Mouse (Mus musculus): ENCODE measurements around the gene Ube4b. TPM values are rescaled to one million over a fixed set of nuclear protein-coding genes. Genes with fewer than 3 reads are reported as not detected.

Gene Ube4b
- polyA plus RNA-seq, 1 experiment from 2014 or later: 49.5 TPM

GRCm38 (mm10) chr4:149354671-149355070, 71.9 kb downstream of the Ube4b start:
- WGBS: 95% methylated on average over 8 of the region's 8 CpGs
- no peak for DNase-seq (ENCODE audit: low spot score)
- peaks cover 44% of the 10 kb centered on the region for H3K36me3 ChIP-seq (ENCODE audit: control insufficient read depth, insufficient read depth, low read length)
- no peak overlapping the region for H3K9ac ChIP-seq (ENCODE audit: low read length)
- H3K4me2 ChIP-seq (ENCODE audit: low read depth, severe bottlenecking): no peak overlapping the region
- no peaks in the 10 kb centered on the region for H3K27me3 ChIP-seq (ENCODE audit: control insufficient read depth, insufficient read depth, low read length)
- H3K9me3 ChIP-seq (ENCODE audit: control insufficient read depth, low read length): no peaks in the 10 kb centered on the region
- H3K4me3 ChIP-seq (ENCODE audit: low read depth, low read length): no peak overlapping the region
- no peak for ATAC-seq (ENCODE audit: insufficient number of reproducible peaks, low FRiP score, low TSS enrichment, low read depth)
- no peak overlapping the region for H3K27ac ChIP-seq (replicated peaks; ENCODE audit: low read depth, low read length)
- H3K4me1 ChIP-seq (ENCODE audit: control insufficient read depth, insufficient read depth, low read length): no peaks in the 10 kb centered on the region

- 91% methylated on average over 8 of the region's 8 CpGs for WGBS
- Histone ChIP-seq H3K36me3 (ENCODE audit: control insufficient read depth, insufficient read depth, low read length) (peaks cover 43% of the 10 kb centered on the region), H3K9me3 (ENCODE audit: control insufficient read depth, low read length) (no peaks in the 10 kb centered on the region), H3K27ac (replicated peaks; ENCODE audit: low read depth, low read length) (no peak overlapping the region), H3K27me3 (ENCODE audit: control insufficient read depth, insufficient read depth, low read length) (no peaks in the 10 kb centered on the region), H3K4me2 (ENCODE audit: low read depth, severe bottlenecking) (no peak overlapping the region), H3K4me3 (ENCODE audit: low read depth, low read length) (no peak overlapping the region), H3K4me1 (ENCODE audit: control insufficient read depth, insufficient read depth, low read length) (no peaks in the 10 kb centered on the region), H3K9ac (ENCODE audit: low read length) (no peak overlapping the region)
- no peak for DNase-seq (ENCODE audit: low spot score)
- ATAC-seq (ENCODE audit: insufficient number of reproducible peaks, low FRiP score, low TSS enrichment, low read depth): no peak
Observed at GRCm38 (mm10) chr4:149351596-149352150, 74.9 kb downstream of the Ube4b start.

GRCm38 (mm10) chr4:149348963-149349362, 77.6 kb downstream of the Ube4b start:
- ATAC-seq (ENCODE audit: insufficient number of reproducible peaks, low FRiP score, low TSS enrichment, low read depth) (no peak), DNase-seq (ENCODE audit: low spot score) (no peak)
- H3K27me3 ChIP-seq (ENCODE audit: control insufficient read depth, insufficient read depth, low read length): no peaks in the 10 kb centered on the region
- H3K4me2 ChIP-seq (ENCODE audit: low read depth, severe bottlenecking): no peak overlapping the region
- no peaks in the 10 kb centered on the region for H3K4me1 ChIP-seq (ENCODE audit: control insufficient read depth, insufficient read depth, low read length)
- WGBS: 81% methylated on average over 5 of the region's 5 CpGs
- no peak overlapping the region for H3K9ac ChIP-seq (ENCODE audit: low read length)
- peaks cover 32% of the 10 kb centered on the region for H3K36me3 ChIP-seq (ENCODE audit: control insufficient read depth, insufficient read depth, low read length)
- H3K9me3 ChIP-seq (ENCODE audit: control insufficient read depth, low read length): no peaks in the 10 kb centered on the region
- H3K27ac ChIP-seq (replicated peaks; ENCODE audit: low read depth, low read length): no peak overlapping the region
- no peak overlapping the region for H3K4me3 ChIP-seq (ENCODE audit: low read depth, low read length)

GRCm38 (mm10) chr4:149345873-149346272, 80.7 kb downstream of the Ube4b start:
- 87% methylated on average over 5 of the region's 5 CpGs for WGBS
- no peak for ATAC-seq (ENCODE audit: insufficient number of reproducible peaks, low FRiP score, low TSS enrichment, low read depth)
- Histone ChIP-seq H3K4me3 (ENCODE audit: low read depth, low read length) (no peak overlapping the region), H3K27me3 (ENCODE audit: control insufficient read depth, insufficient read depth, low read length) (no peaks in the 10 kb centered on the region), H3K36me3 (ENCODE audit: control insufficient read depth, insufficient read depth, low read length) (peaks cover 32% of the 10 kb centered on the region), H3K9me3 (ENCODE audit: control insufficient read depth, low read length) (no peaks in the 10 kb centered on the region), H3K4me1 (ENCODE audit: control insufficient read depth, insufficient read depth, low read length) (no peaks in the 10 kb centered on the region), H3K9ac (ENCODE audit: low read length) (no peak overlapping the region), H3K27ac (replicated peaks; ENCODE audit: low read depth, low read length) (no peak overlapping the region), H3K4me2 (ENCODE audit: low read depth, severe bottlenecking) (no peak overlapping the region)
- DNase-seq (ENCODE audit: low spot score): no peak

GRCm38 (mm10) chr4:149344311-149344710, 82.2 kb downstream of the Ube4b start:
- H3K9me3 ChIP-seq (ENCODE audit: control insufficient read depth, low read length): no peaks in the 10 kb centered on the region
- H3K4me3 ChIP-seq (ENCODE audit: low read depth, low read length): no peak overlapping the region
- H3K27me3 ChIP-seq (ENCODE audit: control insufficient read depth, insufficient read depth, low read length): no peaks in the 10 kb centered on the region
- ATAC-seq (ENCODE audit: insufficient number of reproducible peaks, low FRiP score, low TSS enrichment, low read depth) (no peak), DNase-seq (ENCODE audit: low spot score) (no peak)
- 87% methylated on average over 8 of the region's 8 CpGs for WGBS
- no peak overlapping the region for H3K9ac ChIP-seq (ENCODE audit: low read length)
- H3K4me2 ChIP-seq (ENCODE audit: low read depth, severe bottlenecking): no peak overlapping the region
- H3K36me3 ChIP-seq (ENCODE audit: control insufficient read depth, insufficient read depth, low read length): peaks cover 32% of the 10 kb centered on the region
- H3K27ac ChIP-seq (replicated peaks; ENCODE audit: low read depth, low read length): no peak overlapping the region
- no peaks in the 10 kb centered on the region for H3K4me1 ChIP-seq (ENCODE audit: control insufficient read depth, insufficient read depth, low read length)

GRCm38 (mm10) chr4:149340680-149341079, 85.9 kb downstream of the Ube4b start:
- ATAC-seq (ENCODE audit: insufficient number of reproducible peaks, low FRiP score, low TSS enrichment, low read depth) (no peak), DNase-seq (ENCODE audit: low spot score) (no peak)
- H3K4me2 ChIP-seq (ENCODE audit: low read depth, severe bottlenecking): no peak overlapping the region
- peaks cover 18% of the 10 kb centered on the region for H3K36me3 ChIP-seq (ENCODE audit: control insufficient read depth, insufficient read depth, low read length)
- H3K27ac ChIP-seq (replicated peaks; ENCODE audit: low read depth, low read length): no peak overlapping the region
- no peaks in the 10 kb centered on the region for H3K27me3 ChIP-seq (ENCODE audit: control insufficient read depth, insufficient read depth, low read length)
- no peak overlapping the region for H3K4me3 ChIP-seq (ENCODE audit: low read depth, low read length)
- no peaks in the 10 kb centered on the region for H3K9me3 ChIP-seq (ENCODE audit: control insufficient read depth, low read length)
- WGBS: 83% methylated on average over 2 of the region's 2 CpGs
- no peaks in the 10 kb centered on the region for H3K4me1 ChIP-seq (ENCODE audit: control insufficient read depth, insufficient read depth, low read length)
- no peak overlapping the region for H3K9ac ChIP-seq (ENCODE audit: low read length)

GRCm38 (mm10) chr4:149339426-149340214, 86.9 kb downstream of the Ube4b start:
- H3K4me2 ChIP-seq (ENCODE audit: low read depth, severe bottlenecking): no peak overlapping the region
- WGBS: 85% methylated on average over 5 of the region's 5 CpGs
- H3K27me3 ChIP-seq (ENCODE audit: control insufficient read depth, insufficient read depth, low read length): no peaks in the 10 kb centered on the region
- no peak overlapping the region for H3K9ac ChIP-seq (ENCODE audit: low read length)
- H3K27ac ChIP-seq (replicated peaks; ENCODE audit: low read depth, low read length): no peak overlapping the region
- H3K36me3 ChIP-seq (ENCODE audit: control insufficient read depth, insufficient read depth, low read length): peaks cover 18% of the 10 kb centered on the region
- H3K9me3 ChIP-seq (ENCODE audit: control insufficient read depth, low read length): no peaks in the 10 kb centered on the region
- ATAC-seq (ENCODE audit: insufficient number of reproducible peaks, low FRiP score, low TSS enrichment, low read depth) (no peak), DNase-seq (ENCODE audit: low spot score) (no peak)
- H3K4me3 ChIP-seq (ENCODE audit: low read depth, low read length): no peak overlapping the region
- no peaks in the 10 kb centered on the region for H3K4me1 ChIP-seq (ENCODE audit: control insufficient read depth, insufficient read depth, low read length)

- no peak for ATAC-seq (ENCODE audit: insufficient number of reproducible peaks, low FRiP score, low TSS enrichment, low read depth)
- WGBS: 82% methylated on average over 2 of the region's 2 CpGs
- H3K27ac ChIP-seq (replicated peaks; ENCODE audit: low read depth, low read length): no peak overlapping the region
Observed at GRCm38 (mm10) chr4:149338137-149338536, 88.4 kb downstream of the Ube4b start.

More at GRCm38 (mm10) chr4:149338137-149338536, 88.4 kb downstream of the Ube4b start:
- no peak for DNase-seq (ENCODE audit: low spot score)
- no peaks in the 10 kb centered on the region for H3K4me1 ChIP-seq (ENCODE audit: control insufficient read depth, insufficient read depth, low read length)
- H3K4me2 ChIP-seq (ENCODE audit: low read depth, severe bottlenecking): no peak overlapping the region
- no peaks in the 10 kb centered on the region for H3K9me3 ChIP-seq (ENCODE audit: control insufficient read depth, low read length)
- no peaks in the 10 kb centered on the region for H3K27me3 ChIP-seq (ENCODE audit: control insufficient read depth, insufficient read depth, low read length)
- peaks cover 16% of the 10 kb centered on the region for H3K36me3 ChIP-seq (ENCODE audit: control insufficient read depth, insufficient read depth, low read length)
- H3K9ac ChIP-seq (ENCODE audit: low read length): no peak overlapping the region
- H3K4me3 ChIP-seq (ENCODE audit: low read depth, low read length): no peak overlapping the region

Measured in limb, embryonic 11.5 days (tissue).